Mouse (Mus musculus) heart, postnatal 0 days (tissue): Measurements from ENCODE around the gene Fam98c. TPM values are rescaled to one million over a fixed set of nuclear protein-coding genes. Genes with fewer than 3 reads are reported as not detected.

Experiments used
- ATAC-seq: fragments of 200-750 bp; cut with Nextera tagmentation; 2 replicates; pipeline ENCODE4 v1.8.0; 2017; ENCODE audit warnings: low read depth, moderate number of reproducible peaks, moderate library complexity; ENCODE audit not compliant: insufficient read depth
- DNase-seq: peaks from one replicate; pipeline ENCODE4 v3.0.0-alpha.2; 2016; ENCODE audit warnings: low spot score
- H3K27ac ChIP-seq: fragments of 300-500 bp; sonication (generic); 2 replicates; pipeline ENCODE4 v1.5.1; 2014; ENCODE audit warnings: low read depth, mild to moderate bottlenecking
- H3K27me3 ChIP-seq: fragments of 300-500 bp; sonication (generic); 2 replicates; pipeline ENCODE4 v1.6.1; 2014; ENCODE audit warnings: low read length, mixed read lengths; ENCODE audit not compliant: control insufficient read depth, insufficient read depth
- H3K36me3 ChIP-seq: fragments of 300-500 bp; sonication (generic); replicated peaks from 2 replicates; pipeline ENCODE4 v1.6.1; 2014; ENCODE audit warnings: low read length, mixed read lengths; ENCODE audit not compliant: control insufficient read depth, insufficient read depth
- H3K4me1 ChIP-seq: fragments of 300-500 bp; sonication (generic); 2 replicates; pipeline ENCODE4 v1.6.1; 2014; ENCODE audit warnings: antibody characterized with exemption; ENCODE audit not compliant: control insufficient read depth, insufficient read depth
- H3K4me2 ChIP-seq: fragments of 300-500 bp; sonication (generic); 2 replicates; pipeline ENCODE4 v1.6.1; 2014; ENCODE audit warnings: low read depth, mild to moderate bottlenecking, low read length, moderate library complexity
- H3K4me3 ChIP-seq: fragments of 300-500 bp; sonication (generic); 2 replicates; pipeline ENCODE4 v1.5.1; 2014; ENCODE audit warnings: low read depth, low read length
- H3K9ac ChIP-seq: fragments of 300-500 bp; sonication (generic); replicated peaks from 2 replicates; pipeline ENCODE4 v1.6.1; 2014; ENCODE audit warnings: low read depth, low read length, mixed read lengths
- H3K9me3 ChIP-seq: fragments of 300-500 bp; sonication (generic); replicated peaks from 2 replicates; pipeline ENCODE4 v1.6.1; 2016; ENCODE audit warnings: low read length; ENCODE audit not compliant: control insufficient read depth
- CTCF ChIP-seq: IDR thresholded peaks from 2 replicates; pipeline ENCODE4 v1.5.1; 2016; ENCODE audit warnings: antibody characterized with exemption, control low read depth, low read depth
- EP300 ChIP-seq: IDR thresholded peaks from 2 replicates; pipeline ENCODE4 v1.6.1; 2016; ENCODE audit warnings: antibody characterized with exemption, low read depth
- WGBS: fragments of 180-500 bp; shearing (Covaris S2); extraction: QIAGEN DNeasy Blood & Tissue Kit; methylation state at CpG from one replicate; pipeline ENCODE4 v1.1.7; 2014; 5-methylcytosine and 5-hydroxymethylcytosine counted together
- polyA plus RNA-seq: library from polyadenylated mRNA; unstranded; fragments of >200 nt; fragmentation: Nextera tagmentation; extraction: Ambion mirVana; gene quantifications from 2 replicates; pipeline ENCODE4 v1.2.1, GENCODE M21; 2015
- total RNA-seq: library from RNA; depleted of rRNA; stranded (reverse); fragments of >200 nt; gene quantifications from 2 replicates; pipeline ENCODE4 v1.2.3, GENCODE M21; 2014; ENCODE audit warnings: low replicate concordance

The Fam98c gene
- total and polyA plus RNA-seq, 2 experiments from 2014 or later: 23.2 to 28.1 TPM

GRCm38 (mm10) chr7:29170755-29171561 lies 14.9 kb upstream of the Fam98c start:
- Histone ChIP-seq H3K27me3 (peaks cover 50% of the 10 kb centered on the region), H3K36me3 (peaks cover 28% of the 10 kb centered on the region), H3K4me2 (peak overlapping the region; percentile 66), H3K9me3 (no peaks in the 10 kb centered on the region), H3K27ac (no peak overlapping the region), H3K4me3 (peak overlapping the region; percentile 59), H3K9ac (0 out of 2 replicates have a peak overlapping the region, but pooled peaks have one; percentile 15), H3K4me1 (peaks cover 16% of the 10 kb centered on the region)
- DNase-seq (peak; percentile 25), ATAC-seq (no peak)
- TF ChIP-seq CTCF (no peak), EP300 (no peak)
- WGBS: 4% methylated on average over 42 of the region's 43 CpGs

GRCm38 (mm10) chr7:29170066-29170754 lies 14.2 kb upstream of the Fam98c start, which contains the start of the genes Ggn and Spred3:
Gene Ggn, plus strand, starts transcription at chr7:29170210.
Gene Spred3, minus strand, starts transcription at chr7:29170411.
- TF ChIP-seq CTCF (no peak), EP300 (no peak)
- H3K36me3 ChIP-seq: peaks cover 20% of the 10 kb centered on the region
- WGBS: 1% methylated on average over 30 of the region's 30 CpGs
- no peaks in the 10 kb centered on the region for H3K9me3 ChIP-seq
- H3K4me1 ChIP-seq: peaks cover 16% of the 10 kb centered on the region
- peak within 1 kb of the TSS; percentile 66 for H3K4me2 ChIP-seq
- peak within 1 kb of the TSS; percentile 59 for H3K4me3 ChIP-seq
- ATAC-seq (peak; percentile 40), DNase-seq (peak; percentile 59)
- H3K27ac ChIP-seq: peak within 1 kb of the TSS; percentile 46
- peak within 1 kb of the TSS; percentile 24 for H3K9ac ChIP-seq
- H3K27me3 ChIP-seq: peaks cover 50% of the 10 kb centered on the region

DNA sequence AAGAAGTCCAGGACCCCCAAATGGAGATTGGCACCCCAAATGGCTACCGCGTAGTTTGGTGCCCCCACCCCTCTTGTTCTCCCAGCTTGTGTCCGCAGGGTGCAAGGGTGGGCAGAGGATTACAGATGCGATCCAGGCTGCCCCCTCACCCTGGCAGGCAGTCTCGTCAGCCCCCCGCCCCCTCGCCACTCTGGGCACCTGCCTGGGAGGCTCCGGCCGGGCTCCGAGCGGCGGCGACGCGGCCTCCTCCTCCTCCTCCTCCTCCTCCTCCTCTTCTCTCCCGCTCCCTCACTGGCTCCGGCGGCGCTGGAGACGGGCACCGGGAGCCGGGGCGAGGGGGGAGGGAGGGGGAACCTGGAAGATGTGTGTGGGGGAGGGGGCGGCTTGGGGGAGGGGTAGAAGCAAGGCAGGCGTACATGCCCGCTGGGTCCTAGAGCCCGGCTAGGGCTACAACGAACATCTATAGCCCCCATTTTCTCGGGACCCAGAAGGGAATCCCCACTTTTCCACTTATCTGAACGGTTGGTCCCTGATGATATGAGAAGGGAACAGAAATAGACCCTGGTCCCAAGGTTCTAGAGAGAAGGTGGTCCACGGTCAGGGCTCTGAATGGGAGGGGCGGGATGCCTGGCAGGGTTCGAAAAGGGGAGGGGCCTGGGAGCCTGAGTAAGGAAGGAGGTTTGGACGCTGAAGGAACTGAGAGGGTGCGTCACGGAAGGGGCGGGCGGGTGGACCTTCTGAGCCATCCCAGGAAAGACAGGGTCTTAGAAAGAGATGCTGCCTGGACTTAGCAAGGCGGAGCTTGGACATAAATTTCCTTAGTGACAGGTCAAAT lies 13.4 kb upstream of the Fam98c start:
- no peaks in the 10 kb centered on the region for H3K9me3 ChIP-seq
- H3K27ac ChIP-seq: peak overlapping the region; percentile 46
- under 1% methylated on average over 38 of the region's 39 CpGs for WGBS
- peak overlapping the region; percentile 59 for H3K4me3 ChIP-seq
- peak; percentile 75 for DNase-seq
- H3K9ac ChIP-seq: peak overlapping the region; percentile 24
- peaks cover 16% of the 10 kb centered on the region for H3K4me1 ChIP-seq
- TF ChIP-seq EP300 (no peak), CTCF (no peak)
- peaks cover 13% of the 10 kb centered on the region for H3K36me3 ChIP-seq
- H3K4me2 ChIP-seq: peak overlapping the region; percentile 66
- peak; percentile 76 for ATAC-seq
- peaks cover 50% of the 10 kb centered on the region for H3K27me3 ChIP-seq

DNA sequence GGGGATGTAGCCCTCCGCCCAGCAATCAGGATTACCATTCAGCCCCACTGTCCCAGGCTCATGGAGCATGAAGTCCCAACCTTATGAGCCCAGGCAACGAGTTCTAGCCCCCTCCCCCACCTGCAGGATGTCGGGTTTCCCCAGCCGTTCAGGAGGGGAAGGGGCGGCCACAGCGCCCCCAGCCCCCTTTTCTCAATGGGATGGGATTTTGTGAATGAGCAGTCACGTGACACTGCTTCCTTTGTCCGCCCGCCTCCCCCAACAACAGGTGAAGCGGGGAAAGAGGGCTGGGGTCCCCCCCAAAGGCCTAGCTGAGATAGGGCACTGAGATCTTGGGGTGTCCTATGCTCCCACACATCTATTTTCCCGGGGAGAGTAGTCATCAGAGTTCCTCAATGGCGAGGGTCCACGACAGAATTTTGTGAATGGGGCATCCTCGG lies 12.8 kb upstream of the Fam98c start:
- H3K9ac ChIP-seq: no peak overlapping the region
- H3K4me2 ChIP-seq: peak overlapping the region; percentile 66
- H3K9me3 ChIP-seq: no peaks in the 10 kb centered on the region
- peaks cover 16% of the 10 kb centered on the region for H3K4me1 ChIP-seq
- TF ChIP-seq CTCF (no peak), EP300 (no peak)
- DNase-seq (no peak), ATAC-seq (no peak)
- peaks cover 50% of the 10 kb centered on the region for H3K27me3 ChIP-seq
- under 1% methylated on average over 13 of the region's 14 CpGs for WGBS
- H3K36me3 ChIP-seq: peaks cover 6% of the 10 kb centered on the region
- peak overlapping the region; percentile 59 for H3K4me3 ChIP-seq
- no peak overlapping the region for H3K27ac ChIP-seq
